Mouse (Mus musculus) midbrain, embryonic 13.5 days (tissue): ENCODE measurements around the gene Flot1. TPM values are rescaled to one million over a fixed set of nuclear protein-coding genes. Genes with fewer than 3 reads are reported as not detected.
"Not testable (repeated sequence)": the region's sequence is repeated elsewhere in the genome, so short reads cannot be mapped to it uniquely, and the experiment has no call there.

ENCODE experiments used
- ATAC-seq: fragments of 200-750 bp; cut with Nextera tagmentation; 2 replicates; pipeline ENCODE4 v1.8.0; 2017; ENCODE audit warnings: mild to moderate bottlenecking, moderate TSS enrichment, moderate library complexity
- H3K27ac ChIP-seq: fragments of 300-500 bp; sonication (generic); 2 replicates; pipeline ENCODE4 v1.5.1; 2015; ENCODE audit warnings: inconsistent platforms, mild to moderate bottlenecking, moderate library complexity
- H3K27me3 ChIP-seq: fragments of 300-500 bp; sonication (generic); 2 replicates; pipeline ENCODE4 v1.6.1; 2015; ENCODE audit warnings: mild to moderate bottlenecking, inconsistent platforms
- H3K36me3 ChIP-seq: fragments of 300-500 bp; sonication (generic); 2 replicates; pipeline ENCODE4 v1.6.1; 2015; ENCODE audit warnings: mild to moderate bottlenecking, inconsistent platforms
- H3K4me1 ChIP-seq: fragments of 300-500 bp; sonication (generic); replicated peaks from 2 replicates; pipeline ENCODE4 v1.6.1; 2015; ENCODE audit warnings: inconsistent platforms
- H3K4me2 ChIP-seq: fragments of 300-500 bp; sonication (generic); replicated peaks from 2 replicates; pipeline ENCODE4 v1.6.1; 2015; ENCODE audit warnings: moderate library complexity, mild to moderate bottlenecking, inconsistent platforms
- H3K4me3 ChIP-seq: fragments of 300-500 bp; sonication (generic); replicated peaks from 2 replicates; pipeline ENCODE4 v1.5.1; 2015; ENCODE audit warnings: mild to moderate bottlenecking, inconsistent platforms
- H3K9ac ChIP-seq: fragments of 300-500 bp; sonication (generic); replicated peaks from 2 replicates; pipeline ENCODE4 v1.6.1; 2015; ENCODE audit warnings: mild to moderate bottlenecking, inconsistent platforms
- H3K9me3 ChIP-seq: fragments of 300-500 bp; sonication (generic); 2 replicates; pipeline ENCODE4 v1.6.1; 2016; ENCODE audit warnings: mild to moderate bottlenecking, inconsistent platforms
- WGBS: fragments of 180-500 bp; shearing (Covaris S2); methylation state at CpG from one replicate; pipeline ENCODE4 v1.1.7; 2015; 5-methylcytosine and 5-hydroxymethylcytosine counted together
- polyA plus RNA-seq: library from polyadenylated mRNA; unstranded; fragments of >200 nt; fragmentation: Nextera tagmentation; extraction: Ambion mirVana; gene quantifications from 2 replicates; pipeline ENCODE4 v1.2.1, GENCODE M21; 2015

Flot1 gene
- polyA plus RNA-seq, 1 experiment from 2014 or later: 59.6 TPM

GRCm38 (mm10) chr17:35839002-35839401 is 16.0 kb downstream of the Flot1 start:
- H3K27me3 ChIP-seq, H3K9me3 ChIP-seq, ATAC-seq: not testable (repeated sequence)
- peaks cover 28% of the 10 kb centered on the region for H3K36me3 ChIP-seq
- peak overlapping the region; percentile 94 for H3K4me3 ChIP-seq
- peak overlapping the region; percentile 86 for H3K4me2 ChIP-seq
- H3K9ac ChIP-seq: peak overlapping the region; percentile 64
- peak overlapping the region; percentile 99 for H3K27ac ChIP-seq
- peaks cover 54% of the 10 kb centered on the region for H3K4me1 ChIP-seq
- WGBS: 52% methylated on average over 3 of the region's 3 CpGs

DNA sequence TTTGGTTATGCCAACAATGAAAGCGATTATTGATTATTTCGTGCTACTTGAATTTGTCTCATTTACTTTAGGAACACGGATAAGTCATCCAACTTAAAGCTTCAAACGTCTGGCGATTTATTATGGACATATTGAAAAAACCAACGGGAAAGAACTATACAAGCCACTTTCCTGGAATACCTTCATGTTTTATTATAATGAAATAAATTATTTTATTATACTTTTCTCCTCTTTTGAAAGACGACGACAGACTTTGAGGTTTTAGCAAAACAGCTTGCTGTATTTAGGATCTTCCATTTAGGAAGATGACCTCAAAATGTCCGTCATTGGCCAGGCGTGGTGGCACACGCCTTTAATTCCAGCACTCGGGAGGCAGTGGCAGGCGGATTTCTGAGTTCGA is 17.5 kb downstream of the Flot1 start:
- Histone ChIP-seq H3K9me3 (no peaks in the 10 kb centered on the region), H3K9ac (no peak overlapping the region; the same call in 1 of the 2 replicates), H3K4me2 (peak overlapping the region; percentile 49), H3K27me3 (no peaks in the 10 kb centered on the region), H3K4me3 (peak overlapping the region; percentile 59), H3K27ac (peak overlapping the region; percentile 70; the same call in 1 of the 2 replicates), H3K4me1 (peaks cover 38% of the 10 kb centered on the region), H3K36me3 (peaks cover 22% of the 10 kb centered on the region)
- no peak for ATAC-seq
- 57% methylated on average over 14 of the region's 14 CpGs for WGBS

DNA sequence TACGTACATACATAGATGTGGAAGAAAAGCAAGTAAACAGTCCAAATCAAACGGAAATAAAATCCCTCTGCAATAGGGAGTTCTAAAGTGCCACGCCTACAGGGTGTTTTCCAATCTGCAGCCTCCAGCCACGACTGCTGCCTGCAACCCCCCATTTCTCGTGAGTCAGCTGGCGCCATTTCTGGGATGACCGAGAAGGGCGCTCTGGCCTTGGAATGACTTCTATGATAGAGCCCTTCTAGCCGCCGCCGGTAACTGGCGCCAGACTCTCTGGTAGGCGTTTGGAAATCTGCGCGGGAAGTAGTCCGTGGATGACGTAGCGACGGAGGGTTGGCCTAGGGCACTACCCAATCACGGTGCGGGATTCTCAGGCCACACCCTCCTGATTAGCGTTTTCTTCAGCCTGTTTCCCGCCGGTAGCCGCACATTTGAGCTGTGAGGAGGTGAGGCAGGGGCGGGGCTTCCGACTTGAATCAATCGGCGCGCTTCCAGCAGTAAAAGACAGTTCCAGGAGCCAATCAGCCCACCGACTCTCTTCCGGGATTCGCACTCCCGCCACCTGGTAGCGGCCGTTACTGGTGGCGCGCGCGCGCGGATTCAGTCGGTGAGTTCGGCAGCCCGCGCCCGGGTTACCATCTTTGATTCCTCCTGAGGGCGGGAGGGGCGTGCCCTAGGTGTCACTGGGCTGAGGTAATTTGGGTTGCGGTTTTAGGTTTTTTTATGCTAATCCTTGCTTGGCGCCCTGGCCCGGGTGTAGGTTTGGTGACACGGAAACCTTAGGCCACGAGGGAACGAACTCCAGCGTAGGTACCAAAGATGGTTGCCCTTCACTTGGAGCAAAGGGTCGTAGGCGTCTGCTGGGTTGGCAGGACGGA is 18.3 kb downstream of the Flot1 start, which contains the start of gene Mdc1:
Mdc1 (plus strand) TSS at position 440 of the 875 bp plus-strand sequence.
- Histone ChIP-seq H3K36me3 (peaks cover 22% of the 10 kb centered on the region), H3K4me3 (peak within 1 kb of the TSS; percentile 59), H3K9ac (peak within 1 kb of the TSS; percentile 68), H3K9me3 (no peaks in the 10 kb centered on the region), H3K4me1 (peaks cover 32% of the 10 kb centered on the region), H3K4me2 (peak within 1 kb of the TSS; percentile 75), H3K27me3 (no peaks in the 10 kb centered on the region), H3K27ac (peak within 1 kb of the TSS; percentile 70)
- under 1% methylated on average over 59 of the region's 59 CpGs for WGBS
- peak; percentile 90 for ATAC-seq

DNA sequence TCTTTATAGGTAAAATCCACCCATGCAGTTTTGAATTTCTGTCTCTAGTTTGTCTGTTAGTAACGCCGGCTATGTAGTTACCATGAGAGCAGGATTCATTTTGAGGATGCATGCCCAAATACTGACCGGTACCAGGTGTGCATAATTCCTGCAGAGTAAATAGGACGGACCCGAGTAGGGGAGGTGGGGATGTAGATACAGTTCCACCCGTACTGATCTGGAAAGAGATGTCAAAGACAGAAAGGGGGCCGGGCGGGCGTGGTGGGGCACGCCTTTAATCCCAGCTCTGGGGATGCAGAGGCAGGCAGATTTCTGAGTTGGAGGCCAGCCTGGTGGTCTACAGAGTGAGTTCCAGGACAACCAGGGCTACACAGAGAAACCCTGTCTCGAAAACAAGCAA is 19.0 kb downstream of the Flot1 start:
- Histone ChIP-seq H3K27me3 (no peaks in the 10 kb centered on the region), H3K9ac (peak overlapping the region; percentile 68), H3K4me3 (peak overlapping the region; percentile 59), H3K27ac (peak overlapping the region; percentile 63), H3K4me2 (peak overlapping the region; percentile 75), H3K36me3 (peaks cover 23% of the 10 kb centered on the region), H3K4me1 (peaks cover 32% of the 10 kb centered on the region), H3K9me3 (no peaks in the 10 kb centered on the region)
- ATAC-seq: no peak
- 18% methylated on average over 11 of the region's 11 CpGs for WGBS

GRCm38 (mm10) chr17:35843514-35843913 is 20.5 kb downstream of the Flot1 start:
- H3K36me3 ChIP-seq: peaks cover 38% of the 10 kb centered on the region
- 93% methylated on average over 3 of the region's 3 CpGs for whole genome bisulfite sequencing
- H3K27ac ChIP-seq: no peak overlapping the region
- no peak overlapping the region for H3K9ac ChIP-seq
- peaks cover 31% of the 10 kb centered on the region for H3K4me1 ChIP-seq
- no peaks in the 10 kb centered on the region for H3K9me3 ChIP-seq
- H3K4me3 ChIP-seq: no peak overlapping the region
- no peaks in the 10 kb centered on the region for H3K27me3 ChIP-seq
- no peak overlapping the region for H3K4me2 ChIP-seq
- no peak for ATAC-seq

DNA sequence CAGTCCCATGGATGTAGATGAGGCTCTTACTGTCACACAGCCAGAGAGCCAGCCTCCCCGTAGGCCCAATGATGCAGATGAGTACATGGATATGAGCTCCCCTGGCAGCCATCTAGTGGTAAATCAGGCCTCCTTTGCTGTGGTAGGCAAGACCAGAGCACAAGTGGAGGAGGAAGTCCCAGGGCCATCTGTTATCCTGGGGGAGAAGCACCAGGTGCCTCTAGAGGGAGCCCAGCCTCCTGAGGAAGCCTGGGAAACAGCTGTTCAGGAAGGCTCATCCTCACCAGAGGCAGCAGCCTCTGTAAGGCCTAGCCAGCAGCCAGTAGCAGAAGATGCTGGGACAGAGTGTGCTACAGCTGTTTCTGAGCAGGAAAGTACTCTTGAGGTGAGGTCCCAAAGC is 25.1 kb downstream of the Flot1 start:
- H3K4me1 ChIP-seq: peaks cover under 1% of the 10 kb centered on the region; the same call in 1 of the 2 replicates
- H3K36me3 ChIP-seq: peaks cover 81% of the 10 kb centered on the region
- no peak overlapping the region for H3K27ac ChIP-seq
- no peak overlapping the region for H3K4me3 ChIP-seq
- no peaks in the 10 kb centered on the region for H3K27me3 ChIP-seq
- H3K9ac ChIP-seq: no peak overlapping the region
- no peaks in the 10 kb centered on the region for H3K9me3 ChIP-seq
- no peak for ATAC-seq
- no peak overlapping the region for H3K4me2 ChIP-seq
- 57% methylated on average over 1 of the region's 1 CpGs for WGBS

- Histone ChIP-seq H3K4me1 (no peaks in the 10 kb centered on the region), H3K9me3 (no peaks in the 10 kb centered on the region), H3K36me3 (peaks cover 87% of the 10 kb centered on the region), H3K4me3 (no peak overlapping the region), H3K27me3 (no peaks in the 10 kb centered on the region), H3K4me2 (no peak overlapping the region), H3K27ac (no peak overlapping the region), H3K9ac (no peak overlapping the region)
- no peak for ATAC-seq
- 92% methylated on average over 3 of the region's 3 CpGs for WGBS
These were observed 27.9 kb downstream of the Flot1 start for GRCm38 (mm10) chr17:35850974-35851373.

GRCm38 (mm10) chr17:35859371-35859770 is 36.3 kb downstream of the Flot1 start:
- WGBS: 84% methylated on average over 1 of the region's 1 CpGs
- Histone ChIP-seq H3K9ac (no peak overlapping the region), H3K27ac (no peak overlapping the region), H3K9me3 (no peaks in the 10 kb centered on the region), H3K4me1 (peaks cover 17% of the 10 kb centered on the region), H3K36me3 (peaks cover 22% of the 10 kb centered on the region), H3K27me3 (no peaks in the 10 kb centered on the region), H3K4me2 (no peak overlapping the region), H3K4me3 (no peak overlapping the region)
- ATAC-seq: no peak

DNA sequence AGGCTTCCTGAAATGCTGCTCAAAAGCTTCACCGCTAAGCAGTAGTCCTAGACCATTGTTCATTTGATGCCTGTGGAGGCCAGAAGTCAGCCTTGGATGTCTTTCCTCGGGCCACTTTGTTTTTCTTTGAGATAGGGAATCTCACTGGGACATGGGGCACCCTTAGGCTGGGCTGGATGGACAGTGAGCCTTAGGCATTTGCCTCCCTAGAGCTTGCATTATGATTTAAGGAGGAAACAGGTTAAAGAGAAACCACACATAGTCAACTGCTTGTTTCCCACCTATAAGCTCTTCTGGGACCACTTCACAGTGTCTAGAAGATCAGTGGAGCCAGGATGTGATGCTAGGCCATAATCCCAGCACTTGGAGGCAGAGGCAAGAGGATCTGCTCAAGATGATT is 36.8 kb downstream of the Flot1 start:
- Histone ChIP-seq H3K27ac (no peak overlapping the region), H3K9me3 (no peaks in the 10 kb centered on the region), H3K4me3 (no peak overlapping the region), H3K27me3 (no peaks in the 10 kb centered on the region), H3K4me2 (no peak overlapping the region), H3K9ac (no peak overlapping the region), H3K4me1 (peaks cover 21% of the 10 kb centered on the region), H3K36me3 (peaks cover 18% of the 10 kb centered on the region)
- 65% methylated on average over 2 of the region's 2 CpGs for WGBS
- ATAC-seq: no peak

GRCm38 (mm10) chr17:35860831-35861197 is 37.8 kb downstream of the Flot1 start:
- peak overlapping the region; percentile 94 for H3K27ac ChIP-seq
- H3K4me3 ChIP-seq: peak overlapping the region; percentile 58
- H3K9ac ChIP-seq: peak overlapping the region; percentile 72
- 3% methylated on average over 12 of the region's 12 CpGs for WGBS
- ATAC-seq: peak; percentile 3; the same call in 1 of the 2 replicates
- peaks cover 26% of the 10 kb centered on the region for H3K4me1 ChIP-seq
- no peaks in the 10 kb centered on the region for H3K9me3 ChIP-seq
- H3K4me2 ChIP-seq: peak overlapping the region; percentile 60
- no peaks in the 10 kb centered on the region for H3K27me3 ChIP-seq
- H3K36me3 ChIP-seq: peaks cover 15% of the 10 kb centered on the region

GRCm38 (mm10) chr17:35861198-35861857 is 38.3 kb downstream of the Flot1 start, which contains the start of gene Nrm:
Nrm (plus strand) TSS chr17:35861318.
- peak; percentile 93 for ATAC-seq
- under 1% methylated on average over 47 of the region's 47 CpGs for WGBS
- Histone ChIP-seq H3K36me3 (peaks cover 15% of the 10 kb centered on the region), H3K9ac (peak within 1 kb of the TSS; percentile 72), H3K4me3 (peak within 1 kb of the TSS; percentile 58), H3K27ac (peak within 1 kb of the TSS; percentile 94), H3K9me3 (no peaks in the 10 kb centered on the region), H3K4me1 (peaks cover 26% of the 10 kb centered on the region), H3K4me2 (peak within 1 kb of the TSS; percentile 60), H3K27me3 (no peaks in the 10 kb centered on the region)

DNA sequence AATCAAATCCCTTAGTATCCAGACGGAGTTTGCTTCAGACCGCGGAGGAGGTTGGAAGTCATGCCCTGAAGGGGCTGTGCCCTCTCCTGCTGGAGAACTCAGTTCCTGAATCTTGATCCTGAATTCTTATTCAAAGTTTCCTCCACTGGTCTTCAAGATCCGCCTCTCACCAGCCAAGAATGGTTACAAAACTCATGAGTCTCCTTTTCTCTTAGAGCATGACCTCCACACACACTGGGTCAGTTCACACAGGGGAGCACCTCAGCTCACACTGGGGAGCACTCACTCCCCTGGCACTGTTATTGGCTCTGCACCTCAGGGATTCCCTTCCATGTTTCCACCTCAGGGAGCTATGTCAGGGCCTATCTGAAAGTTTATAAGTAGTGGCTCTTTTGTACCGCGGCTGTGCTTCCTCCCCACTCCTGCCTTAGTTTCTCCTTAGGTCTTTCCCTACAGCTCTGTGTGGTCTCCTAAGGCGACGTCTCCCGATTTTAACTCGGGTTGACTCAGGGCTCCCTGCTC is 41.9 kb downstream of the Flot1 start:
- peaks cover 56% of the 10 kb centered on the region for H3K4me1 ChIP-seq
- 26% methylated on average over 10 of the region's 10 CpGs for WGBS

More for the DNA sequence above, 41.9 kb downstream of the Flot1 start:
- H3K27me3 ChIP-seq: no peaks in the 10 kb centered on the region
- H3K9ac ChIP-seq: peak overlapping the region; percentile 97
- H3K4me2 ChIP-seq: peak overlapping the region; percentile 92
- H3K36me3 ChIP-seq: no peaks in the 10 kb centered on the region
- H3K4me3 ChIP-seq: peak overlapping the region; percentile 84
- no peaks in the 10 kb centered on the region for H3K9me3 ChIP-seq
- peak overlapping the region; percentile 99 for H3K27ac ChIP-seq
- no peak for ATAC-seq
